Mouse (Mus musculus) mesoderm, embryonic 11.5 days (tissue): Measurements from ENCODE around the gene Pus1.
A peak's percentile ranks its signal among the peaks of the same experiment; 100 is the strongest.

Source experiments
- DNase-seq: peaks from one replicate; pipeline ENCODE4 v3.0.0-alpha.2; 2012; ENCODE audit warnings: low read depth, low spot score

The Pus1 gene

DNA sequence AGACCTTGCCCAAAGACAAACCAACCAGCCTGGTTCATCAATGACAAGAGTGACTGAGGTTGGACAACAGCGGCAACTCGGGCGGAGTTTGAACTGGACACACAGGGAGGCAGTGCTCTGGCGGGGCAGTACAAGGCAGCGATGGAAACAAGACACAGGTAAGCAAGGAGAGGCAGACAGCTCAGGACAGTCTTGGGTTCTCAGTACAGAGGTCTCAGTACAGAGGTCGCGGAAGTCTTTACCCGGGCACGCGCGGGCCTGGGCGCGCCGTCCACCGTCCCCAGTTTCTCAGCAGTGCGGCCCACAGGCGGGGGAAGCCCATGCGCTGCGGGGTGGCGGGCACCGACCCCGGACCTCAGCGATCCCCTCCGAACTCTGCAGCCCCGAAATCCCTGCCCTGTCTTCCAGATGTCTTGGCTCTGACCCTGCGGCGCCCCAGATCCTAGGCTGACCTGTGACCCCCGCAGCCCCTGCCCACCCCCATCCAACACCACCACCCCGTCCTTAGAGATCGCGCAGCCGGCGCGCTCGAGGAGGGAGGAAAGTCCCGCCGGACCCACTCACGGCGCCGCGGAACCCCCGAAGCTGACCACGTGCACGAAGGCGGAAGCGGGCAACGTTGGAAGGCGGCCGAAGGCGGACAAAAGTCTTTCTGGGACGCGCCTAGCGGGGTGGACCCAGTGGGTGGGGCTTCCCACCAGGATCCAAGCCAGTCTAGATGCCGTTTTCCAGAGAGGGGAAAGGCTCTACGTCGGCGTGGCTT is at the start of gene Pus1:
TSS of gene Pus1 (minus strand) at position 662 of the 763 bp plus-strand sequence.
- DNase-seq = peak; percentile 88

DNA sequence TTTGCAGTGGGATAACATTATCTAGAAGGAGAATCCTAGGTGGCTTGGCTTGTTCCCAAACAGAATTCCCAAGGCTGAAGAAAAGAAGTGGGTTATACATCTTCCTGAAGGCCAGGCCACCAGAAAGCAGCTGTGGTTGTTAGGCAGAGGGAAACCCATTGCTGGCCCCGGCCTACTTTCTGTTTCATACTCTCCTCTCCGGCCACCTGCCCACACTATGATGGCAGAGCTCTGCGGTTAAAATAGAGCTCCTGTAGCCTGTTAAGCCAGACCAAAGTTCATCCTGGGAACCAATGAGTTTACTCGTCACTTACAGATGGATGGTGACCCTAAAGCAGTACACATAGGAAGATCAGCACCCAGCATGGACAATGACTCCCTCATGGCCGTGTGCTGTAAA is 47.1 kb upstream of the Pus1 start:
- no peak for DNase-seq

DNA sequence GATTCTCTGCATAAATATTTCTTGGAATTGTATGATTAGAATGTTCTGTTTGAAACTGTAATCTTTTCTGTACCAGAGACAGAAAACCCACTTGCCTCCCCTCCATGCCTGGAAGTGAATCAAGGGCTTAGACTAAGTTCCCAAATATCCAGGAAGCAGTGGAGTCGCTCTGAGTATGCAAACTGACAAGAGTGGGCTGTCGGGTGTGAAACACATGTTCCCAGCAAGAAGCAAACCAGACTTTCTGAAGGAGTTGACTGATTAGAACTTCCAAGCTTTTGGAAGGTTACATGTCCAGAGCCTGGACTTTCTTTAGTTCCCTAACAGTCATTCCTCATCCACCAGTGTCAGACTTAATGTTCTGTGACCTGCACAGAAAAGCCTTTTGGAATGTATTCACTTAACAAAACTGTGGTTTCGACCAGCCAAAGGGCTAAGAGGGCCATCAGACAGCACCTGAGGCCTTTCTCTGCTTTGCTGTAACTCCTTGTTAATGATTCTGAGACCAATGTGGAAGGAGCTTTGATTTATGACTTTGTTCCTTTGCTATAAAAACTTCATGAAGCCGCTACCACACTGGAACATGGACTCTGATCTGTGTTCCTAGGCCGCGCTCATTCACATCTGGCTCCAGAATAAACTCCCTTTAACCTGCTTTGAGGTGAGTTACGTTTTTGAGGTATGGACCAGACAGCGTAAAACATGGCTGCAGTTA is 46.5 kb upstream of the Pus1 start:
- no peak for DNase-seq

DNA sequence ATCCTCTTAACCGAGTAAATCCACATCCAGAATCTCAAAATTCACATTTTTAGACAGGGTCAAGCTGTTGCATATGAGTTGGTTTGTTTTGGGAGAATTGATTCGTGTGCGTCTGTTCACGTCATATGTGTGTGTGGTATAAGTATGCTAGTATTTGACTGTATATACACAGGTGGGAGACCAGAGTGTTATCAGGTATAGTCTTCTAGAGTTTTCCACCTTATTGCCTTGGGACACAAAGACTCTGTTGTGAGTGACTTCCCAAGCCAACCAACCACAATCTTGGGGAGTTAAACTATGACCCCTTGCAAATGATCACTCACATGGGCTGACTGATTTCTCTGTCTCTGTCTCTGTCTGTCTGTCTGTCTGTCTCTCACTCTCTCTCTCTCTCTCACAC is 44.0 kb upstream of the Pus1 start:
- DNase-seq = no peak

DNA sequence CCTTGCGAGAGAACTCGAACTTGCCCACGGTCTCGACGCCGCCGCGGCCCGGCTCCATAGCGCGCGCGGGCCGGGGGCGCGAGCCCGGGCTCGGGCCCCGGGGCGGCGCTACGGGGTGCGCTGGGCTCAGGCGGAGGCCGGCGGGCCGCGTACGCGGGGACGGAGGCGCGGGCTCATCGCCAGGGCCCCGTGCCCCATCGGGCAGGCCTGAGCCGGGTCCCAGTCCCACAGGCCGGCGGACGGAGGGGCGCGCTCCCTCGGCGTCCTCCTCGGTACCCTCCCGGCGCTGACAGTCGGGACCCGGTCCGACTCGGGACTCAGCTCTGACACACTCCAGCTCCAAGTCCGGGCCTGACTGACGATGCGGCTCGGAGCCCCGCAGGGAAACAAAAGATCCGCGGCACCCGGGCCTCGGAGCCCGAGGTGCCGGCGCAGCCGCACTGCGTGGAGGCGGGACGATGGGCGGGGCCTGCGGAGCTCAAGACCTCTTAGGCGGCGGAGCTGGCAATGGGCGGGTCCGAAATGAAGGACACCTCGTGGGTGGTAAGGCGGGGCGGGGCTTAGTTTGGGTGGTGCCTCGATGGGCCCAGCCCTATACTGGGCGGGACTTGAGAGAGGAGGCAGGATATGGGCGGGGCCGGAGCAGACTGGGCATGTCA is 29.3 kb upstream of the Pus1 start, which contains the start of gene Ulk1:
TSS of gene Ulk1 (minus strand) at position 431 of the 659 bp plus-strand sequence.
- DNase-seq = peak; percentile 99

DNA sequence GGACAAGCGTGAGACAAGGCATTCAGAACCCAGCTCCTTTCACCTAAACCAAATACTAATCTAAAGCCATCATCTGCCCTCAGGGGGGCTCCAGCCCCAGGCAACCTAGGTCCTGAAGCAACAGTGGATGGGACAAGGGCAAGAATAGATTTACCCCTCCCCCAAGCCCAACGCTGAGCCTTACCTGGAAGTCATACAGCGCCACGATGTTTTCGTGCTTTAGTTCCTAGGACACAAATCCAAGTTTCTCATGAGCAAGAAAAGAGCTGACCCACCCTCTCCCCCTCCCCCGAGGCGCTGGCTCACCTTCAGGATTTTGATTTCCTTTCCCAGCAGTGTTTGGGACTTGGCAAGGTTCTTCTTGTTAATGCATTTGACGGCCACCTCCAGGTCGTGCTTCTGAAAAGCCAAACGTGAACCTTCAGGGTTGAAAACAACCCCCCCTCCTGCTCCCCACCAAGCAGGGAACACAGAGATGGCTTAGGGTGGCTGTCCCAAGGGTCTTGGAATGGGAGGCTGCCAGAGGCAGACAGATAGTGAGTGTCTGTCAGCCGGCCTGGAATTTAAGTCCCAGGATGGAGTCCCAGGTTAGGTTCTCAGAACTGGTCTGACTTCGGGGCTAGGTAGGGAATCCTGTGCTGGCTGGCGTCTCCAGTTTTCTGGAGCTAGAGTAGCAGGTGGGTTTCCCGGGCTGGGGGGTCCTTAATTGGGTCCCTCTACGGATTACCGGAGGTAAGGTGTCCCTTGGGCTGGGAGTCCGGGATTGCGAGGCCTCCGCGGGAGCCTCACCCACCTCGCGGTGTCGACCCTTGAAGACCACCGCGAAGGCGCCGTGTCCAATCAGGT is 28.6 kb upstream of the Pus1 start:
- DNase-seq = peak; percentile 47

DNA sequence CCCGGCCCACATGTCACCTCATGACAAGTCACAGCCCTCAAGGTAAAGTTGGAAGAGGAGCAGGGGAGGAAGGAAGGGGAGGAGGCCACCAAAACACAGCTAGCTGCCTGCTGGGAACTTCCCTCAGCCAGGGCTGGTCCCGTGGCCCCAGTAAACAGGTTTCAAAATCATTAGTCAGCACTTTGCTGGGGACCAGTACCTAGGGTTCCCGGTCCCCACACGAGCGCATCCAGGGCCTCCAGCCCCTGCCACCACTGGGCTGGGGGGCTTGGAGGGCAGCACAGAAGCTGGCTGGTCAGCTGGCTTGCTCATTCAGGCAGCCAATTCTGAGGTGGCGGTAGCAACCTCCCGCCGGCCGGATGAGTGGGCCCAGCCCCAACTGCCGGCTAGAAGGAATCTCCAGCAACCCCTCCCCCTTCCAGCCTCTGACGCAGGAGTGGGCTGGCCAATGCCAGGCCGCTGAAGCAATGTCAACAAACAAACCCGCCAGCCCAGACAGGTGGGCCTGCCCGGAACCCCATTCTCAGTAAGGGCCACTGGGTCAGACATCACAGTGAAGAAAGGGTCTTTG is 27.7 kb upstream of the Pus1 start:
- DNase-seq = peak; percentile 80

DNA sequence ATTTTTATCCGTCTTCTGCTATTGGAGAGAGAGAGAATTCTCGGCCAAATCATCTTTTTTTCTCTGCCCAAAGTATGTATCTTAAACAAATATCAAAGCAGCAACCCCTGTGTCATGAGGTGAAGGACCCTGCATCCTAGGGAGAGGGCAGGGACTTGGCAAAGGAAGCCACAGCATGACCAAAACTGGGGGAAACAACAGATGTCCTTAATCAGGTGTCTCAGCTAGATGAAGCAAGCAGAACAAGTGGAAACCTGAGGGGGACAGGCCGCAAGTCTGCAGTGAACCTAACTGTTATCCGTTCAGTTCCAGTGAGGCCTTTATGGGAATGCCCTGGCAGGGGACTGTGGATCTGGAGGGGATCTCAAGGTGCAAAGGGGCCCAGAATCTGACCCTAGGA is 27.0 kb upstream of the Pus1 start:
- no peak for DNase-seq

DNA sequence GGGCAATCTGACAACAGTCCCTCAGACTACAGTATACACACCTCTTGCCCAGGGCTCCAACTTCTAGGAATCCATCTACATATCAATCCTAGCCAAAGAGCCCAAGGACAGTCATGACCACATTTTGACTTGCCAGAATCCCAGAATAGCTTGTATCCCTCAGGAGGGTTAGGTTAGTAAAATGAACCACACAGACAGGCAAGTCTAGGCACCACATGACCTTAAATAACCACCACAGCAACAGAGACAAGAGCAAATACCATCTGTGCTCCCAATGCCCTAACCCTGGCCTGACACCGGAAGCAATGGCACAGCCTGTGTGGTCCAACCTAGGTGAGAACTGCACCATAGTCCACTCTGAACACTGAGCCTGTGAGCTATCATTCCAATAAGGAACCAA is 26.2 kb upstream of the Pus1 start:
- no peak for DNase-seq

DNA sequence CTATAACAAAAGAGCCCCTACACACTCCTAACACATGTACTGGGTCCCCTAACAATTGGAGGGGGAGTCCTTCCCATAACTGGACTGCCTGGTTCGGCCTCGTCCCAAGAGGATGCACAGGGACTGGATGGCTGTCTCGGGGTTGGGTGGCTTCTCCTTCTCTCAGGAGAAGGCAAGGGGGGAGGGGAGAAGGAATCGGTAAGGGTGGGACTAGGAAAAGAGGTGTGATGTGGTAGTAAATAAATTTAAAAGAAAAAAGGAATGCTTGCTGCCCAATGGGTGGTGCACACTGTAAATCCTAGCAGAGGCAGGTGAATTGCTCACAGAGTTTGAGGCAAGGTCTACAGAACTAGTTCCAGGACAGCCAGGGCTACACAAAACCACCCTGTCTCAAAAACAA is 25.7 kb upstream of the Pus1 start:
- DNase-seq = no peak

DNA sequence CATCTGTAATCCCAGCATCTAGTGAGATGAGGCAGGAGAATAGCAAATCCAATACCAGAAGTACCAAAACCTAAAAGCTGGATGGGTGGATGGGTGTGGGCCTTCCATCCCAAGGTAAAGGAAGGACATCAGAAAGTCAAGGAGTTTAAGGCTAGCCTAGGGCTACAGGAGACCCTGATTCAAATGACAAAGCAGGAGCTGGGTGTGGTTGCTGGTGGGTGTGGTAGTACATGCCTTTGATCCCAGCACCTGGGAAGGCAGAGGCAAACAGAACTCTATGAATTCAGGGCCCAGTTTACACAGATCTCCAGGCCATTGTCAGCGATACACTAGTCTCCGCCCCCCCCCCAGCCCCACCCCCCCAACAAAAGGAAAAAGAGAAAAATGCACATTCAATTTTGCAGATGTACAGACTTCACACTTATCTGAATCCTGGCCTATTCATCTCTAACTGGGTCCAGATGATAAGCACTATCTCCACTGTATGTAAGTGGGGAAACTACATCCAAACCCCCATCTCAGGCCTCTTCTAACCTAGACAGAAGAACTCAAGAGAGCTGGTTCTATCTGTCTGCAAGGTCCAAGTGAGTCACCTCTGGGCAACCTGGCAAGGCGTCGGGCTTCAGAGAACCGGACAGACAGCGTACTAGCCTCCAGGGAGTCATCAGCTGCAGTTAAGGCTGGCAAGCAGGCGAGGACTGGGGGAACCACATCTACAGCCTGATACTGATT is 23.7 kb upstream of the Pus1 start:
- DNase-seq = no peak

DNA sequence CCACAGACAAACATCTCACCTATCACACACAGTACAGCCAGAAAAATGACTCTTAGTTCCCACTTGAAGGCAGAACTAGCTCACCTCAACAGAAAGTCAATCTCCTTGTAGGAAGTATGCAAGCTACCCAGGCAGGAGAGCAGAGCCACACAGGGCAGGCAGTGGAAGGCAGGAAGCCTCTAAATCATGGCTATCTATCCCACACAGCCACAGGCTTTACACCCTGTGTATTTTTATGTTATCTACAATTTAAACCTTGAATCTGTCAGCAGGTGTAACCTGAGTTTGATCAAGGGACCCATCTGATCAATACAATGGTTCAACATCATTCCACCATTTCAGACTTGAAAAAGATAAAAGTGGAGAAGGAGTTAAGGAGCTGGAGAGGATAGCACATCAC is 22.4 kb upstream of the Pus1 start:
- DNase-seq = no peak

DNA sequence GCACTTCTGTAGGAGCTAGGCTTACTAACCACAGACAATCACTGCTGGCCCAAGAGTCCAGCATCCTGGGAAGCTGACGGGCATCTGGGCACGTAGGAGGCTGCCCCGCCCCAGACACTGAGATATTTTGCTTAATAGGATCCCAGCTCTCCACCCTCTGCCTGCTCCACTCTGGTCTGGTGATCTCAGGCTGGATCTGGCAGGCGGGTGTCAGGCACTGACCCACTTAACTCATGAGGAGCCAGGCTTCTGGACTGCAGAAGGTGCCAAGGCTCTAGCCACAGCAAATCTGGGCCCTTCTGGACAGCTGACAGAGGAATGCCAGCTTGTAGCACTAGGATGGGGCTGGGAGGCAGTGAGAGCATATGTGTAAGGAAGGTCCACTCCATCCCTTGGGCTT is 21.7 kb upstream of the Pus1 start:
- DNase-seq = no peak

DNA sequence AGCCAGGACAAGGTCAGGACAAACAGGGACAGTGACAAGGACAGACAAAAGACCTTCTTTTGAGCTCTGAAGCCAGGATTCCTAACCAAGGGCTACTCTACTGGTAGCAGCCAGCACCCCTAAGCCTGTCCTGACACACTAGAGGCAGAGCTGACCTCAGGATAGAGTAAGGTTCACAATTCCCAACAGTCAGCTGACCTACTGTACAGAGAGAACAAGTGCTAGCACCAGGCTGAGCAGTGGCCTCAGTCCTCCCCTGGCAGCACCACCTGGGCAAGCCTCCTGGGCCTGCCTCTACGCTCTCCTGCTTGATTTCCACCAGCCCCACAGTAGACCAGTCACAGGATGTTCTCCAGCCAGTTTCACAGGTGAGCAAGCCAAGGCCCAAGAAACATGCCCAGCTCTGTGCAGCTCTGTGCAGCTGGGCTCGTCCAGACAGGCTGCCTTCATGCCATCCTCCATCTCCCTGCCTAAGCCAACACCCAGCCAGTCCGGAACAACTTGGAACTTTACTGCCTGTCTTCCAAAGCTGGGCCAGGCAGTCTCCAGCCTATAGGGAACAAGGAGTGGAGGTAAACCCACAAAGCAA is 20.7 kb upstream of the Pus1 start:
- no peak for DNase-seq

DNA sequence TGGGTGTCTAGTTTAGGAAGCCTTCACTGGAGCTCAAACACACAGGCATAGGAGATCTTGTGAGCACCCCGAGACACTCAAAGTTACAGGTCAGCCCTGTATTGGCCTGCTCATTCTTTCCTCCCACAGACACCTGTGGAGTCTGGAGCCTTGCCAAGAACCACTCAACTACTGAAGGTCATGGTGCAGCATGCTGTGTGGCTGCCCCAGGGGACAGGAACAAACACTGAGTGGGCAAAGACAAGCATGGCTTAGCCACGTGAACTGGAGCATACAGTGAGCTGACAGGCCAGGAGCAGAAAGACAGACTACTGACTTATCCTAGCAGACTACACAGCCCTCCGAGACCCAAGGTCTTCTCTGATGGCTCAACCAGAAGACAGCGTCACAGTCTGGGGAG is 17.2 kb upstream of the Pus1 start:
- no peak for DNase-seq

DNA sequence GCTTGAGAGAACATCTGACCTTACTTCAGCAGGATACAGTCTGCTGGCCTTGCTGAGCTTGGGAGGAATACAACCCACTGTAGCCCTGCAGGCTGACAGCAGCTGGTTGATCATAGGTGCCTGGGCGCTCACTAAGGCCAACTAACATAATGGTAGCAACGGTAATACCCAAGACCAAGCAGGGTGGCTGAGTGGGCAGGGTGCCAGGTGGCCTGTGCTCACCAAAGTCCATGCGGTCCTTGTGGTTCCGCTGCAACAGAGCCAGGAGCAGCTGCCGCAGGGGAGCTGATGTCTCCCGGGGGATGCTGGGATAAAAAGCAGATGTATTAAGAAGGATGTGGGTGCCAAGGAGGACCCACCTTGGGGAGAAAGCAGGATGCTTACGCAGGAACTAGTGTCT is 13.9 kb upstream of the Pus1 start:
- no peak for DNase-seq

DNA sequence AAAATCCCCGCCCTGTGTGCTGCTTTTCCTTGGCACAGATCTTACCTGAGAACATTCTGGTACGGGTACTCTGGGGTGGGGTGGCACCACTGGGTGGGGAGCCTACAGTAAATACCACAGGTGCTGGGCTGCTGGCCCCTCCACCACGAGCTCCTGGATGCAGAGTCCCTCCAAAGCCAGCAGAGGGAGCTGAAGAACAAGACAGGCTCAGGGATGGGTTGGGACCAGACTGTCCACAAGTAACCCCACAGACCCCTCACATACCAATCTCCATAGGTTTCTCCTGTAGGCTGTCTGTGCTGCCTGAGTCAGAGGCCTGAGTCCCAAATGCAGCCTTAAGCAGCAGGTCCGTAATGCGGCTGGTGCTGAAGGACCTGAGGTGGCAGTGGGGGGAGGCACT is 8.2 kb upstream of the Pus1 start:
- DNase-seq = peak; percentile 67

DNA sequence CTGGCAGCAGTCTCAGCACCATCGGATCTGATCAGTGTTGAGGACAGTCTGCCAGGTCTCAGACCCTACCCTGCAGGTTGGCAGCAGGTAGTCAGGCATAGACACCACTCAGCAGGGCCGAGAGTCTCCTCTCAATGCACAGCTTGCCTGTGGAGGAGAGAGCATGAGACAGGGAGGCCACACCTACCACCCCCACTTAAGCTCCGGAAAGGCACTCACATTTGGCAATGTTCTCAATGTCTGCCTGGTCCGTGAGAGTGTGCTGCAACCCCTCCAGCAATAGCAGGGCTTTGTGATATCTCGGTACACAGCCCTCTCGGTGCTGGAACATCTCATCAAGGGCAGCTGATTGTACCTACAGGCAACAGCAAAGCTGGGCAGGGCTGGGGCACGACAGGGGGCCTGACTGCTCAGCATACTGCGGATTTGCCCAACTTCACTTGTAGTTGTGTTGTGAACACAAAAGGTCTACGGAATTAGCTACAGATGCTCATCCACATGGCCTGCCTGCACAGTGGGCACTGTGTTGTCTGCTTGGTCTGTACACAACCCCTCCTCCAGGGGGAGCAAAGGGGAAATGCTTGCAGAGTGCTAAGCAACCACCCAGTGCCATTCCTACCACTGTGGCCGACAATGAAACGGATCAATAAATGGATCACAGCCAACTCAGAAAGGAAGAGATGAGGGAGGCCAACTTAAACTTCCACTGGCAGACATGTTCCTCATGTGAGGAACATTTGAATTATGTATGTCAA is 5.8 kb upstream of the Pus1 start:
- no peak for DNase-seq

DNA sequence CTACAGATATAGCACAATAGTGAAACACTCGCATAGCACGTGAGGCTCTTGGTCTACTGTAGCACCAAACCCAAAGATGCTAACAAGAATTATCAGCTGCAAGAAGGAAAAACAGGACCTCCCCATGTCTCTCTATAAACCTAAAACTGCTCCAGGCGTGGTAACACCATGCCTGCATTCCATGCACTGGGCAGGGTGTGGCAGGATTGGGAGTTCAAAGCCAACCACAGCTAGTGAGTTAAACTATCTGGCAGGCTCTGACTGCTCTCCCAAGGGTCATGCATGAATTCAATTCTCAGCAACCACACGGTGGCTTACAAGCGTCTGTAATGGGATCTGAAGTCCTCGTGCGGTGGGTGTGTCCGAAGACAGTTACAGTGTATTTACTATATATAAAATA is 2.7 kb upstream of the Pus1 start:
- no peak for DNase-seq
